Mouse (Mus musculus): ENCODE data around the gene Nupl1. TPM values are rescaled to one million over a fixed set of nuclear protein-coding genes. Genes with fewer than 3 reads are reported as not detected.

The Nupl1 gene
- polyA plus RNA-seq, 1 experiment from 2014 or later: not detected

GRCm38 (mm10) chr14:60195999-60196398, 55.2 kb downstream of the Nupl1 start:
- Histone ChIP-seq H3K4me3 (ENCODE audit: control insufficient read depth in 1 of 2, insufficient read depth in 1 of 2, low read depth in 1 of 2, low read length in 2 of 2) (no peak overlapping the region), H3K4me1 (ENCODE audit: control insufficient read depth in 2 of 2, insufficient read depth in 2 of 2, low read length in 2 of 2) (peaks cover 7% of the 10 kb centered on the region in 2 experiments; a peak in 2 of 4 replicates), H3K27me3 (ENCODE audit: control insufficient read depth, insufficient read depth, low read length) (no peaks in the 10 kb centered on the region), H3K4me2 (ENCODE audit: low read length) (no peak overlapping the region), H3K27ac (replicated peaks in 1 of 2; ENCODE audit: control insufficient read depth in 1 of 2, insufficient read depth in 1 of 2, low read depth in 2 of 2, low read length in 2 of 2) (no peak overlapping the region), H3K9me3 (ENCODE audit: control insufficient read depth, low read length) (no peaks in the 10 kb centered on the region), H3K36me3 (ENCODE audit: control insufficient read depth, insufficient read depth, low read length) (no peaks in the 10 kb centered on the region), H3K9ac (ENCODE audit: low read length) (no peak overlapping the region)
- WGBS: 77% methylated on average over 5 of the region's 5 CpGs
- ATAC-seq (ENCODE audit: insufficient number of reproducible peaks, insufficient read depth, low FRiP score, low read depth): no peak

DNA sequence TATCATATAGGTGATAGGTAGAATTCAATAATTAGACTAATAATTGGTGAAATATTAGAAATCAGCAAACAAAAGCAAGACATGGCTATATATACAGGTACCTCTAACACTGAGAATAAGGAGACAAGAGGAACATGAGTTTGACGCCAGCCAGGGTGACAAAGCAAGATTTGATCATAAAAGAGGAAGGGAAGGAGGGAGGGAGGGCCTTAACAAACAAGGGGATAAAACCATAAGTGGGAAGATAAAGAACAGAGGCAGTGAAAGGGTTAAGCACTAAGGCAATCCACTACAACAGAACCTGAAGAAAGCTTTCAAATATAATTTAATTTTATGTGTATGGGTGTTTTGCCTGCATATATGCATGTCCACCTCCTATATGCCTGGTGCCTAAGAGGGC, 56.6 kb downstream of the Nupl1 start:
- ATAC-seq (ENCODE audit: insufficient number of reproducible peaks, insufficient read depth, low FRiP score, low read depth): no peak
- 74% methylated on average over 1 of the region's 1 CpGs for WGBS

DNA sequence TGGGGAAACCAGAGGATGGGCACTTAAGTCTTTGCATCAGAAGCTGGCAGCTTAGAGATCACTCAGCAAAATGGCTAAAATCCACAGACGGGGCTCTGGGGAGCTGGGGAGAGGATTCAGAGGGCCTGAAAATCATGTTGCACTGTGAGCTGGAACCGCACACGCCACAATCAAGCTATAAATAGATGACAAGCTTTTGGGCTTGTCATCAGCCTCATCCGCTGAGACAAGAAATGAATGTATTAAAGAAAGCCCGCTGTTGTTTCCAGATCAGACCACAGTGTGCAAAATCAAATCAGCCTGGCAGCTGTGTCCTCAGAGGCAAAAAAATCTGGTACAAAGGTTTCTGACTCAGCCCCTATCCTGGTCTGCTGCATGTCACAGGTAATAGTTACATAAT, 61.5 kb downstream of the Nupl1 start:
- H3K9ac ChIP-seq (ENCODE audit: low read length): no peak overlapping the region
- ATAC-seq (ENCODE audit: insufficient number of reproducible peaks, insufficient read depth, low FRiP score, low read depth): peak; percentile 71
- no peaks in the 10 kb centered on the region for H3K9me3 ChIP-seq (ENCODE audit: control insufficient read depth, low read length)
- no peak overlapping the region for H3K4me3 ChIP-seq (ENCODE audit: control insufficient read depth in 1 of 2, insufficient read depth in 1 of 2, low read depth in 1 of 2, low read length in 2 of 2)
- H3K4me2 ChIP-seq (ENCODE audit: low read length): no peak overlapping the region
- H3K27ac ChIP-seq (replicated peaks in 1 of 2; ENCODE audit: control insufficient read depth in 1 of 2, insufficient read depth in 1 of 2, low read depth in 2 of 2, low read length in 2 of 2): peak overlapping the region; percentile 73 to 81
- H3K4me1 ChIP-seq (ENCODE audit: control insufficient read depth in 2 of 2, insufficient read depth in 2 of 2, low read length in 2 of 2): peaks cover 10 to 22% of the 10 kb centered on the region in 2 experiments
- H3K36me3 ChIP-seq (ENCODE audit: control insufficient read depth, insufficient read depth, low read length): no peaks in the 10 kb centered on the region
- H3K27me3 ChIP-seq (ENCODE audit: control insufficient read depth, insufficient read depth, low read length): no peaks in the 10 kb centered on the region
- WGBS: 25% methylated on average over 5 of the region's 5 CpGs

More for the DNA sequence above, 56.6 kb downstream of the Nupl1 start:
- Histone ChIP-seq H3K27me3 (ENCODE audit: control insufficient read depth, insufficient read depth, low read length) (no peaks in the 10 kb centered on the region), H3K4me1 (ENCODE audit: control insufficient read depth in 2 of 2, insufficient read depth in 2 of 2, low read length in 2 of 2) (peaks cover 11 to 12% of the 10 kb centered on the region in 2 experiments; a peak in 3 of 4 replicates), H3K9ac (ENCODE audit: low read length) (no peak overlapping the region), H3K36me3 (ENCODE audit: control insufficient read depth, insufficient read depth, low read length) (no peaks in the 10 kb centered on the region), H3K4me3 (ENCODE audit: control insufficient read depth in 1 of 2, insufficient read depth in 1 of 2, low read depth in 1 of 2, low read length in 2 of 2) (no peak overlapping the region), H3K9me3 (ENCODE audit: control insufficient read depth, low read length) (no peaks in the 10 kb centered on the region), H3K4me2 (ENCODE audit: low read length) (no peak overlapping the region), H3K27ac (replicated peaks in 1 of 2; ENCODE audit: control insufficient read depth in 1 of 2, insufficient read depth in 1 of 2, low read depth in 2 of 2, low read length in 2 of 2) (no peak overlapping the region)

DNA sequence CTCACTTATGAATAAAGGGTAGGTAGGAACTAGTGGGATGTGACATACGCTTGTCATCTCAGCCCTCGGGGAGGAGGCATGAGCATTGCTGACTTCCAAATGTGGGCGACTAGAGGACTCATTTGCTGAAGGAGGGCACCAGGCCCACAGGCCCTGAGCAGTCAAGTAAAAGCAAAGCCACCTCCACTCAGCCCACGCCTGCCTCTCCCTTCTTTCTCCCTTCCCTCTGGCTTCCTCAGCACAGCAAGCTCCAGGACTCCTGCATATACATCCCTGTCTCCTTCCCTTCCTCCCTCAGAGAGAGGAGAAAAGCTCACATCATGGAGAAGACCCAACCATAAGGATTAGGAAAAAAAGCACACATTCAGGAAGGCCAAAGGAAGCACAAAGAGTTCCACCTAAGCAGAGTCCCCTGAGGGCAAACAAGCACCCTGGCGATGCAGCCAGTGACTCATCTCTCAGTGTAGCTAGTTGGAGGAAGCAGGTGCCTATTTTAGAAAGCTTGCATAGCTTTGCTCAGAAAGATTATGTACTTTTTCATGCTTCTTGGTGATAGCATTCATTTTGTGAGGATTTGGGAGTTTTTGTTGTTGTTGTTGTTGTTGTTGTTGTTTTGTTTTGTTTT, 62.9 kb downstream of the Nupl1 start:
- ATAC-seq (ENCODE audit: insufficient number of reproducible peaks, insufficient read depth, low FRiP score, low read depth): no peak
- Histone ChIP-seq H3K9ac (ENCODE audit: low read length) (no peak overlapping the region), H3K36me3 (ENCODE audit: control insufficient read depth, insufficient read depth, low read length) (no peaks in the 10 kb centered on the region), H3K4me2 (ENCODE audit: low read length) (no peak overlapping the region), H3K4me1 (ENCODE audit: control insufficient read depth in 2 of 2, insufficient read depth in 2 of 2, low read length in 2 of 2) (peaks cover 14 to 28% of the 10 kb centered on the region in 2 experiments), H3K27me3 (ENCODE audit: control insufficient read depth, insufficient read depth, low read length) (no peaks in the 10 kb centered on the region), H3K9me3 (ENCODE audit: control insufficient read depth, low read length) (no peaks in the 10 kb centered on the region), H3K27ac (replicated peaks in 1 of 2; ENCODE audit: control insufficient read depth in 1 of 2, insufficient read depth in 1 of 2, low read depth in 2 of 2, low read length in 2 of 2) (no peak overlapping the region; a peak in 1 of 4 replicates), H3K4me3 (ENCODE audit: control insufficient read depth in 1 of 2, insufficient read depth in 1 of 2, low read depth in 1 of 2, low read length in 2 of 2) (no peak overlapping the region)
- WGBS: 67% methylated on average over 5 of the region's 5 CpGs

GRCm38 (mm10) chr14:60181306-60181705, 69.9 kb downstream of the Nupl1 start:
- Histone ChIP-seq H3K4me1 (ENCODE audit: control insufficient read depth in 2 of 2, insufficient read depth in 2 of 2, low read length in 2 of 2) (peaks cover 10 to 16% of the 10 kb centered on the region in 2 experiments), H3K4me3 (ENCODE audit: control insufficient read depth in 1 of 2, insufficient read depth in 1 of 2, low read depth in 1 of 2, low read length in 2 of 2) (no peak overlapping the region), H3K27ac (replicated peaks in 1 of 2; ENCODE audit: control insufficient read depth in 1 of 2, insufficient read depth in 1 of 2, low read depth in 2 of 2, low read length in 2 of 2) (no peak overlapping the region), H3K9ac (ENCODE audit: low read length) (no peak overlapping the region), H3K9me3 (ENCODE audit: control insufficient read depth, low read length) (no peaks in the 10 kb centered on the region), H3K4me2 (ENCODE audit: low read length) (no peak overlapping the region), H3K27me3 (ENCODE audit: control insufficient read depth, insufficient read depth, low read length) (no peaks in the 10 kb centered on the region), H3K36me3 (ENCODE audit: control insufficient read depth, insufficient read depth, low read length) (peaks cover 6% of the 10 kb centered on the region; the same call in 1 of the 2 replicates)
- 95% methylated on average over 2 of the region's 2 CpGs for WGBS
- no peak for ATAC-seq (ENCODE audit: insufficient number of reproducible peaks, insufficient read depth, low FRiP score, low read depth)

DNA sequence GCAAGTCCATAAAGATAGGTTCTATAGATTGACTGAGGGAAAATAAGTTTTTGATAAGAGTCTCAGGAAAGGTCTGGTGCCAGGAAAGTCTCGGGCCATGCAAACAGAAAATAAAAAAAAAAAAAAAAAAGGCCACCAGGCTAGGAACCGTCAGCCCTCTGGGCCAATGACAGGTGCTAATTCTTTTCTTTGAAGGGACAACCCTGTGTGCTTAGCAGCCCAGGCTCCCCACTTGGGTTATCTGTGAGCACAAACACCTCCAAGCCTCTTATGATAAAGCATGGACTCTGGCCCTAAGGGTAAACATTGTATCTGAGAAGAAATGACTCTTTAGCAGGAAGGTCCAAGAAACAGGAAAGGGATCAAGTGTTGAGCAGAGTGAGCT, 72.7 kb downstream of the Nupl1 start:
- 13% methylated on average over 2 of the region's 2 CpGs for WGBS
- H3K36me3 ChIP-seq (ENCODE audit: control insufficient read depth, insufficient read depth, low read length): peaks cover 6% of the 10 kb centered on the region; the same call in 1 of the 2 replicates
- peaks cover 11 to 22% of the 10 kb centered on the region in 2 experiments for H3K4me1 ChIP-seq (ENCODE audit: control insufficient read depth in 2 of 2, insufficient read depth in 2 of 2, low read length in 2 of 2)
- H3K4me3 ChIP-seq (ENCODE audit: control insufficient read depth in 1 of 2, insufficient read depth in 1 of 2, low read depth in 1 of 2, low read length in 2 of 2): peak overlapping the region; percentile 47 to 86; a peak in 3 of 4 replicates
- H3K9ac ChIP-seq (ENCODE audit: low read length): peak overlapping the region; percentile 92
- no peak overlapping the region for H3K27ac ChIP-seq (replicated peaks in 1 of 2; ENCODE audit: control insufficient read depth in 1 of 2, insufficient read depth in 1 of 2, low read depth in 2 of 2, low read length in 2 of 2)
- no peak for ATAC-seq (ENCODE audit: insufficient number of reproducible peaks, insufficient read depth, low FRiP score, low read depth)
- peak overlapping the region; percentile 92 for H3K4me2 ChIP-seq (ENCODE audit: low read length)
- H3K27me3 ChIP-seq (ENCODE audit: control insufficient read depth, insufficient read depth, low read length): 0 out of 2 replicates have a peak, but pooled peaks cover 5% of the 10 kb centered on the region
- no peaks in the 10 kb centered on the region for H3K9me3 ChIP-seq (ENCODE audit: control insufficient read depth, low read length)

- Histone ChIP-seq H3K27ac (replicated peaks in 1 of 2; ENCODE audit: control insufficient read depth in 1 of 2, insufficient read depth in 1 of 2, low read depth in 2 of 2, low read length in 2 of 2) (peak overlapping the region; percentile 15 to 84; a peak in 3 of 4 replicates), H3K4me1 (ENCODE audit: control insufficient read depth in 2 of 2, insufficient read depth in 2 of 2, low read length in 2 of 2) (peaks cover 9 to 22% of the 10 kb centered on the region in 2 experiments), H3K4me2 (ENCODE audit: low read length) (peak overlapping the region; percentile 92), H3K9me3 (ENCODE audit: control insufficient read depth, low read length) (no peaks in the 10 kb centered on the region), H3K4me3 (ENCODE audit: control insufficient read depth in 1 of 2, insufficient read depth in 1 of 2, low read depth in 1 of 2, low read length in 2 of 2) (peak overlapping the region; percentile 47 to 86), H3K27me3 (ENCODE audit: control insufficient read depth, insufficient read depth, low read length) (0 out of 2 replicates have a peak, but pooled peaks cover 5% of the 10 kb centered on the region), H3K36me3 (ENCODE audit: control insufficient read depth, insufficient read depth, low read length) (peaks cover 6% of the 10 kb centered on the region; the same call in 1 of the 2 replicates), H3K9ac (ENCODE audit: low read length) (peak overlapping the region; percentile 92)
- 0 out of 2 replicates have a peak, but pooled peaks have one; percentile 1 for ATAC-seq (ENCODE audit: insufficient number of reproducible peaks, insufficient read depth, low FRiP score, low read depth)
- 16% methylated on average over 28 of the region's 37 CpGs for WGBS
Measured at GRCm38 (mm10) chr14:60177614-60178570, 73.3 kb downstream of the Nupl1 start.
